Mouse (Mus musculus): Measurements from ENCODE around the gene D6Wsu163e. TPM values are rescaled to one million over a fixed set of nuclear protein-coding genes. Genes with fewer than 3 reads are reported as not detected.

D6Wsu163e gene
- polyA plus RNA-seq, 1 experiment from 2014 or later: 20.1 TPM

DNA sequence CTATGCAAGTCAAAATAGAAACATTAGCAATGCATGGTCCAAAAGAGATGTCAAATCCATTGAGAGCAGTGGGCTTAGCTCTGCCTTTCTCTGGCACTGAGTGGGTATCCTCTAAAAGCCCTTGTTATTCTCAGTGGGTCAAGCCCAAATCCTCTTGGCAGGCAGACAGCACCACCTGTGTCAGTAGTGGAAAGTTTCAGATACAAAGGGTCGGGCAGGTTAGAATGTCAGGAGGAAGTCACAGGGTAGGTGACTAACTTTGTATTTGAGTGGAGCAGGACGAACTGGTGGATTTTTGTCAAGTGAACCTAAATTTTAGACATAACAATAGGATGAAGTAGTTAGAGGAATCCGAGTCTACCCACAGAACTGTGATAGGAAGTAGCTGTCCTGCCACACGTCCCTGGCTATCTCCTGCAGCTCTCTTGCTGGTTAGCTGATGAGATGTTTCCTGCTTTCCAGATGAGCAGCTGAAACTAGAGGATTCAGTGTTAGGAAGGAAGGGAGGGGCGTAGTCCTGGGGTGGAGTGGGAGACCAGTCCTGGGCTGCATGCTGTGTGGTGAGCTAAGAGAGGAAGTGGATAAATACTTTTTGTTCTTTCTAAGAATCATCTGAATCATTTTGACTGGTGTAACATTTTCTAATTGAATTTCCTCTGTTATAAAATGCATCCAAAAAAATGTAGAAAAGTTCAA is 41.9 kb downstream of the D6Wsu163e start:
- no peaks in the 10 kb centered on the region for H3K27me3 ChIP-seq (ENCODE audit: control insufficient read depth, insufficient read depth, low read depth, low read length)
- no peaks in the 10 kb centered on the region for H3K36me3 ChIP-seq (ENCODE audit: control insufficient read depth, insufficient read depth, low read length)
- no peak overlapping the region for H3K4me2 ChIP-seq (ENCODE audit: low read depth, low read length)
- ATAC-seq (ENCODE audit: low read depth): peak; percentile 51; the same call in 1 of the 2 replicates
- no peak overlapping the region for H3K9ac ChIP-seq (ENCODE audit: low read length)
- H3K4me3 ChIP-seq (ENCODE audit: low read length): no peak overlapping the region
- H3K27ac ChIP-seq (ENCODE audit: low read length): peak overlapping the region; percentile 24; the same call in 1 of the 2 replicates
- 31% methylated on average over 5 of the region's 5 CpGs for WGBS
- no peaks in the 10 kb centered on the region for H3K9me3 ChIP-seq (ENCODE audit: control insufficient read depth, low read length)
- H3K4me1 ChIP-seq (replicated peaks; ENCODE audit: control insufficient read depth, insufficient read depth, low read length): no peaks in the 10 kb centered on the region

DNA sequence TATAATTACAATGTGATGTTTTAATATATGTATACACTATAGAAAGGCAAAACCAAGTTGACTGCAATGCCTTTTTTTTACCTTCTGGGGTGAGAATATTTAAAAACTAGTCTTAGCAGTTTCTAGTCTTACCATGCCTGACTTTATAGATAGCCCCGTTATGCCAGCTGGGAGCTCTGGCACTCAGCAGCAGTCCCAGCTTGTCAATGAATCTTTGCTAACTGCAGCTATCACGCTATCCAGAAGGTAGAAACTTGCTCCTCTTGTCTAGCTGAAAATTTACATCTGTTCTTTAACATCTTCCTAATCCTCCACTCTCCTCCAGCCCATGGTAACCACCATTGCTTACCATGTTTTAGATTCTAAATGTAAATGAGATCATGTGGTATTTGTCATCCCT is 53.9 kb downstream of the D6Wsu163e start:
- WGBS: 58% methylated on average over 2 of the region's 2 CpGs
- Histone ChIP-seq H3K27ac (ENCODE audit: low read length) (no peak overlapping the region), H3K9me3 (ENCODE audit: control insufficient read depth, low read length) (no peaks in the 10 kb centered on the region), H3K9ac (ENCODE audit: low read length) (no peak overlapping the region), H3K4me2 (ENCODE audit: low read depth, low read length) (no peak overlapping the region), H3K4me1 (replicated peaks; ENCODE audit: control insufficient read depth, insufficient read depth, low read length) (no peaks in the 10 kb centered on the region), H3K4me3 (ENCODE audit: low read length) (no peak overlapping the region), H3K27me3 (ENCODE audit: control insufficient read depth, insufficient read depth, low read depth, low read length) (no peaks in the 10 kb centered on the region), H3K36me3 (ENCODE audit: control insufficient read depth, insufficient read depth, low read length) (no peaks in the 10 kb centered on the region)
- no peak for ATAC-seq (ENCODE audit: low read depth)

DNA sequence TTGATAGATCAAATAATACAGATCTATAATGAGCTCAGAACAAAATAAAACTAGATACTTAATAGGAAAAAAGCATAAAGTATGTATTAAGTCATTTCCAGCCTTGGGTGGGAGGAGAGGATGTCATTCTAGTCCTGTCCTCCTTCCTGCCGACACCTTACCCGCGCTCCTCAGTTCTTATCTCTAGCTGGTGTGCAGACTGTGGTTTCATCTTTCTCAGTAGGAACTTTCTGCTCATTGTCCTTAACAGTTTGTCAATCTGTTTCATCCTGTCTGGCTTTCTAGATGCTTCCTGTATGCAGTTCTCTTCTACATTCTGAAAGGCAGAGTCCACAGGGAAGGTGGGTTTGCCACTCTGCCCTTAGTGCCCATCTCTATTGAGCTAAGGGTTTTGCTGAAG is 55.7 kb downstream of the D6Wsu163e start:
- Histone ChIP-seq H3K4me3 (ENCODE audit: low read length) (no peak overlapping the region), H3K27ac (ENCODE audit: low read length) (no peak overlapping the region), H3K9ac (ENCODE audit: low read length) (no peak overlapping the region), H3K27me3 (ENCODE audit: control insufficient read depth, insufficient read depth, low read depth, low read length) (no peaks in the 10 kb centered on the region), H3K4me2 (ENCODE audit: low read depth, low read length) (no peak overlapping the region), H3K4me1 (replicated peaks; ENCODE audit: control insufficient read depth, insufficient read depth, low read length) (no peaks in the 10 kb centered on the region), H3K9me3 (ENCODE audit: control insufficient read depth, low read length) (no peaks in the 10 kb centered on the region), H3K36me3 (ENCODE audit: control insufficient read depth, insufficient read depth, low read length) (no peaks in the 10 kb centered on the region)
- no peak for ATAC-seq (ENCODE audit: low read depth)
- 61% methylated on average over 3 of the region's 3 CpGs for WGBS

DNA sequence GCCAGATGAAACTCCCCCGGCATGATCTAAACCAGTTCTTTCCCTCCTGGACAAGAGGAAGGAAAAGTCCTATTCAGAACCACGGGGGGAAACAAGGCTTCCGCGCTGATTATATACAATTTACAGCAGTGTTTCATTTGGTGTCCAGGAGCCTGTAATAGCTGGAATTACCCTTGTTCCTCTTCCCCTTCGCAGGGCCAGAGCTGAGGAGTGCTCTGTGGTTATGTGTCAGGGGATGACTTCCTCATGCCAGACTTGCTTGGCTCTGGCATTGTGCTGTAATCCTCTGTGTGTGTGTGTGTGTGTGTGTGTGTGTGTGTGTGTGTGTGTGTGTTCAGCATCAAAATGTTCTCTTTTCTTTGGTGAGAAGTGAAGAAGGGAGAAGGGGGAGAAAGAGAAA is 56.6 kb downstream of the D6Wsu163e start:
- peak; percentile 62 for ATAC-seq (ENCODE audit: low read depth)
- no peaks in the 10 kb centered on the region for H3K36me3 ChIP-seq (ENCODE audit: control insufficient read depth, insufficient read depth, low read length)
- H3K9me3 ChIP-seq (ENCODE audit: control insufficient read depth, low read length): no peaks in the 10 kb centered on the region
- 58% methylated on average over 5 of the region's 5 CpGs for WGBS
- no peak overlapping the region for H3K9ac ChIP-seq (ENCODE audit: low read length)
- H3K4me1 ChIP-seq (replicated peaks; ENCODE audit: control insufficient read depth, insufficient read depth, low read length): no peaks in the 10 kb centered on the region
- H3K27ac ChIP-seq (ENCODE audit: low read length): no peak overlapping the region
- H3K4me3 ChIP-seq (ENCODE audit: low read length): no peak overlapping the region
- H3K27me3 ChIP-seq (ENCODE audit: control insufficient read depth, insufficient read depth, low read depth, low read length): no peaks in the 10 kb centered on the region
- H3K4me2 ChIP-seq (ENCODE audit: low read depth, low read length): no peak overlapping the region

DNA sequence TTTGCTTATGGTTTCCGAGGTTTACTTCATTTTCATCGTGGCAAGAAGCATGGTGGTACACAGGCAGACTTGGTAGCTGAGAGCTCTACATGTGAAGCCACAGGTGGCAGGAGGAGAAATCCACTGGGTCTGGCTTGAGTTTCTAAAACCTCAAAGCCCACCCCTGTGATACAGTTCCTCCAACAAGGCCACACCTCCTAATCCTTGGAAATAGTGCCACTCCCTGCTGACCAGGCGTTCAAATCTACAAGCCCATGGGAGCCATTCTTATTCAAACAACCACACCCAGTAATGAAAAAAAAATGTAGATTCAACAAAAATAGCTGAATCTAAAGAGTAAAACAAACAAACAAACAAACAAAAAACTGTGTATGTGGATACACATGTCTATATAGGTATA is 65.9 kb downstream of the D6Wsu163e start:
- no peak for ATAC-seq (ENCODE audit: low read depth)
- H3K9me3 ChIP-seq (ENCODE audit: control insufficient read depth, low read length): no peaks in the 10 kb centered on the region
- WGBS: 79% methylated on average over 3 of the region's 3 CpGs
- no peak overlapping the region for H3K4me2 ChIP-seq (ENCODE audit: low read depth, low read length)
- no peak overlapping the region for H3K9ac ChIP-seq (ENCODE audit: low read length)
- H3K27me3 ChIP-seq (ENCODE audit: control insufficient read depth, insufficient read depth, low read depth, low read length): no peaks in the 10 kb centered on the region
- H3K4me3 ChIP-seq (ENCODE audit: low read length): no peak overlapping the region
- no peaks in the 10 kb centered on the region for H3K36me3 ChIP-seq (ENCODE audit: control insufficient read depth, insufficient read depth, low read length)
- H3K27ac ChIP-seq (ENCODE audit: low read length): no peak overlapping the region
- H3K4me1 ChIP-seq (replicated peaks; ENCODE audit: control insufficient read depth, insufficient read depth, low read length): no peaks in the 10 kb centered on the region

DNA sequence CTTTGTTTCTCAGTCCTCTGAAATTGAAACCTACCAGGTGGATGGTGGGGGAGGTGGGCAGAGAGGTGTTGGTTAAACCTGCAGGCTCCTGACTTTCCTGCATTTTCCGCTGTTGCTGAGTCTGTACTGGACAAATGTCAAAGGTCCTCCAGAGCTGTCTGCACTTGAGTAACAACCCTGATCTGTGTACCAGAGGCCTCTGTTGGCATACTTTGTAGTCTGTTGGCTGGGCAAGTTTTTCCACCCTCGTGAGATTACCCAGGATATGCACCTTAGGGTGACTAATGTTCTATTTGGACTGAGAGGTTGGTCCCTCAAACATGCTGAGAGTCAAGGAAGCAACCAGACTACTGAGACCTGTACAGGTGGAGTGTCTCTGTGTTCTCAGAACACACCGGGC is 66.8 kb downstream of the D6Wsu163e start:
- Histone ChIP-seq H3K4me1 (replicated peaks; ENCODE audit: control insufficient read depth, insufficient read depth, low read length) (no peaks in the 10 kb centered on the region), H3K4me2 (ENCODE audit: low read depth, low read length) (no peak overlapping the region), H3K27ac (ENCODE audit: low read length) (no peak overlapping the region), H3K9me3 (ENCODE audit: control insufficient read depth, low read length) (no peaks in the 10 kb centered on the region), H3K27me3 (ENCODE audit: control insufficient read depth, insufficient read depth, low read depth, low read length) (no peaks in the 10 kb centered on the region), H3K36me3 (ENCODE audit: control insufficient read depth, insufficient read depth, low read length) (no peaks in the 10 kb centered on the region), H3K4me3 (ENCODE audit: low read length) (no peak overlapping the region), H3K9ac (ENCODE audit: low read length) (no peak overlapping the region)
- WGBS: 72% methylated on average over 3 of the region's 3 CpGs
- ATAC-seq (ENCODE audit: low read depth): no peak

DNA sequence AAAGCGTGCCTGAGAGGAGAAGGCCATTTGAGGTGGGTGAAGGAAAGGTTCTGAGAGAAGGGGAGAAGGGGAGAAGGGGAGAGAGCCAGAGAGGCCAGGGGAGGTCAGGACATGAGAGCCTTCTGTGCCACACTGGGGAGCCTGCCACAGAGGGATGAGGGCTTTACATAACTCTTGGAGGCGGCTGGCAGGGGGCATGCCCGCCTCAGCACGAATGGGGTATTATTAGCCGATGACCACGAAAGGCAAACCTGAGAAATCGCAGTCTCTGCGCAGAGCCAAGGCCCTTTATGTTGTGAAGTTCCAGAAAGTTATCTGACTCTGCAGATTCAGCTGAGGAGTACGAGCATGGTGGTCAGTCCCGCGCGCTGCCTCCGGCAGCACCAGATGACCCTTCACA is 70.3 kb downstream of the D6Wsu163e start:
- no peak overlapping the region for H3K4me2 ChIP-seq (ENCODE audit: low read depth, low read length)
- no peaks in the 10 kb centered on the region for H3K4me1 ChIP-seq (replicated peaks; ENCODE audit: control insufficient read depth, insufficient read depth, low read length)
- no peaks in the 10 kb centered on the region for H3K27me3 ChIP-seq (ENCODE audit: control insufficient read depth, insufficient read depth, low read depth, low read length)
- no peaks in the 10 kb centered on the region for H3K36me3 ChIP-seq (ENCODE audit: control insufficient read depth, insufficient read depth, low read length)
- WGBS: 86% methylated on average over 13 of the region's 13 CpGs
- no peak overlapping the region for H3K27ac ChIP-seq (ENCODE audit: low read length)
- no peak for ATAC-seq (ENCODE audit: low read depth)
- no peak overlapping the region for H3K9ac ChIP-seq (ENCODE audit: low read length)
- H3K4me3 ChIP-seq (ENCODE audit: low read length): no peak overlapping the region
- no peaks in the 10 kb centered on the region for H3K9me3 ChIP-seq (ENCODE audit: control insufficient read depth, low read length)

DNA sequence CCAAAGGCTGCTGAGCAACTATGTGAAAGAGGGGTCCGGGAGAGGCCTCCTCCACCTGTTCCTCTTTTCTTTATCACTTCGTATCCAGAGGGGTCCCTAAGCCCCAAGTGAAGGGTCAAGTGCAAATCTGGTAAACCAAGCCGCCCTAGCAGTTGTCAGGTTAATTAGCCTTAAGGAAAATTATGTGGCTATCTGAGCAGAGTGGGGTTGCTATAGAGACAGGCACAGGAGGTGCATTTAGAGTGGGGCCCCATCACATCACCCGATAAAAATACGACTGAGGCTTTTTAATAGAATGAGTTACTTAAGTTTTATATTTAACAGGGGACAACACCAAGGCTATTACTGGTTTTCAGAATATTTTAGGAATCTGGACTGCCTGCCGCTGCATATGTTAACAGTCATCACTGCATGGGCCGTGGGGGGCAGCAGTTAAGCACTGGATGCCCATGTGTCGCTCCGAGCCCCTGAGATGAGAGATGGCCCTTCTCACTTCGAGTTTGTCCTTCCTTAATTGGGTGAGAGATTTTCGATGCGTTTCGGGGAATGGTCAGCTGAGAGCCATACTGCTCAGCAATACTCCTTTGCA is 72.3 kb downstream of the D6Wsu163e start:
- Histone ChIP-seq H3K9me3 (ENCODE audit: control insufficient read depth, low read length) (no peaks in the 10 kb centered on the region), H3K4me2 (ENCODE audit: low read depth, low read length) (no peak overlapping the region), H3K4me3 (ENCODE audit: low read length) (no peak overlapping the region), H3K9ac (ENCODE audit: low read length) (no peak overlapping the region), H3K27me3 (ENCODE audit: control insufficient read depth, insufficient read depth, low read depth, low read length) (no peaks in the 10 kb centered on the region), H3K36me3 (ENCODE audit: control insufficient read depth, insufficient read depth, low read length) (no peaks in the 10 kb centered on the region), H3K27ac (ENCODE audit: low read length) (no peak overlapping the region), H3K4me1 (replicated peaks; ENCODE audit: control insufficient read depth, insufficient read depth, low read length) (no peaks in the 10 kb centered on the region)
- no peak for ATAC-seq (ENCODE audit: low read depth)
- WGBS: 77% methylated on average over 13 of the region's 13 CpGs

DNA sequence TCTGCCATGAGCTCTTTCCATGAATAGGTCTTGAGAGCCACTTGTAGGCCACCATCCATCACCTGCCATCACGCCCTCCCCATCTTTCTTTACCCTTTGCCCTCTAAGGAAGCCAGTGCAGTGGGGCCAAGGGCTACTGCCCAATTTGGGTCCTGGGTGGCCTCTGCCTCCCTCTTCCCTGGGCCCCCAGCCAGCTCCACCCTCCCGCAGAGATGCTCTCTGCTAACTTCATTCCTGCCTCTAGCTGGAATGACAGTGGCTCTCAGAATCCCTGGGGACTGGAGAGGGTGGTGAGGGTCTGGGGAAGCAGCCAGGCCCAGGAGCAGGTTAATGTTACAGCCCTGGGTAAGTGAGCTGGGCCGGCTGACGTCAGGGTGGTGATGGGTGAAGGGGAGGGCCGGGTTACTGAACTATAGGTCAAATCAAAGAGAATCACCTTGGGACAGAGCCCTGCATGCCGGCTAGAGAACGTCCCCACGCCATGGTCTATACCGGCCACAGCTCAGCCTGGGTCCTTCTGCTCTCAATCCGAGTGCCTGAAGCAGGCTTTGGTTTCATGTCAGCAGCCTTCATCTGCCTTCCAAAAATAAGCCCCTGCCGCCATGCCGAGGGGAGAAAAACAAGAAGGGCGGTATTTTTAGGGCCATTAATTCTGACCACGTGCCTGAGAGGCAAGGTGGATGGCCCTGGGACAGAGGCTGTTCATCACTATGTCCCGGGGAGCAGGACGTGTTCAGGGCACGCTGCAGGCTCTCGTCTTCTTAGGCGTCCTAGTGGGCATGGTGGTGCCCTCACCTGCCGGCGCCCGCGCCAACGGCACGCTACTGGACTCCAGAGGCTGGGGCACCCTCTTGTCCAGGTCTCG is 75.4 kb downstream of the D6Wsu163e start, which contains the start of gene Fgf6:
Gene Fgf6 (plus strand): TSS at position 681 of the 865 bp plus-strand sequence.
- Histone ChIP-seq H3K4me1 (replicated peaks; ENCODE audit: control insufficient read depth, insufficient read depth, low read length) (no peaks in the 10 kb centered on the region), H3K9me3 (ENCODE audit: control insufficient read depth, low read length) (no peaks in the 10 kb centered on the region), H3K27ac (ENCODE audit: low read length) (no peak within 1 kb of the TSS), H3K4me2 (ENCODE audit: low read depth, low read length) (no peak within 1 kb of the TSS), H3K36me3 (ENCODE audit: control insufficient read depth, insufficient read depth, low read length) (no peaks in the 10 kb centered on the region), H3K4me3 (ENCODE audit: low read length) (no peak within 1 kb of the TSS), H3K27me3 (ENCODE audit: control insufficient read depth, insufficient read depth, low read depth, low read length) (peaks cover 6% of the 10 kb centered on the region; the same call in 1 of the 2 replicates), H3K9ac (ENCODE audit: low read length) (no peak within 1 kb of the TSS)
- no peak for ATAC-seq (ENCODE audit: low read depth)
- WGBS: 69% methylated on average over 26 of the region's 26 CpGs
